ENCODE assay signal across 25 mouse cellular contexts in genomic region chr12:83517580-83517979, GRCm38 (mm10). TPM values are rescaled to one million over a fixed set of nuclear protein-coding genes. Genes with fewer than 3 reads are reported as not detected.
A peak's percentile ranks its signal among the peaks of the same experiment; 100 is the strongest.
DNase-seq lines count a peak whose midpoint lies in the region; ATAC-seq and TF ChIP-seq lines count a peak whose summit lies in the region.
"Had no signal": no experiment of that assay in that cellular context is flagged by ENCODE, and none has a peak within 500 bp of the region (broad histone marks: within the 10 kb centered on the region; RNA-seq: fewer than 3 reads in every experiment).

No protein-coding gene starts in this region.

- no peak overlapping the region for H3K4me3 ChIP-seq in liver, embryonic 14.5 days (ENCODE audit: insufficient read depth in 1 of 2, low read depth in 2 of 2, low read length in 2 of 2)
- no peak overlapping the region for H3K4me3 ChIP-seq in MEL (ENCODE audit: control insufficient read depth in 1 of 2, insufficient read depth in 1 of 2, low read depth in 2 of 2, low read length in 2 of 2)
- H3K4me3 ChIP-seq in kidney, embryonic 14.5 days (ENCODE audit: low read length): no peak overlapping the region
- H3K4me3 ChIP-seq: embryonic facial prominence, embryonic 10.5 days; embryonic facial prominence, embryonic 13.5 days; erythroblast, embryonic 14.5 days; forebrain, embryonic 12.5 days; forebrain, embryonic 15.5 days; hindbrain, embryonic 12.5 days; hindbrain, embryonic 15.5 days had no signal

- DNase-seq in liver, embryonic 14.5 days (ENCODE audit: low read depth in 3 of 3, low spot score in 3 of 3): peak in 2 of 3 experiments; percentile 38 to 41
- no peak for DNase-seq in liver
- DNase-seq in MEL (ENCODE audit: low read depth, low spot score): peak; percentile 67
- no peak for DNase-seq in thymus, adult 18-20 months
- DNase-seq in heart, adult 18-20 months: no peak
- DNase-seq: adrenal gland, adult 2 months; adrenal gland, postnatal 14 days; B cell, adult 2 months; cerebellum, adult 11-12 months; cerebellum, adult 8-10 months; cerebellum, postnatal 10 days; cerebellum, postnatal 36 days; embryo, embryonic 11 days; gastrocnemius, postnatal 25 days had no signal

- TF ChIP-seq CTCF in liver, embryonic 14.5 days (IDR thresholded peaks at IDR 0.05; ENCODE audit: low read depth): no peak
- no peak for TF ChIP-seq CTCF in MEL (IDR thresholded peaks at IDR 0.05 in 2 of 3, conservative IDR thresholded peaks at IDR 0.05 in 1 of 3; ENCODE audit: control insufficient read depth in 1 of 3, insufficient read depth in 1 of 3, low read depth in 2 of 3, low read length in 3 of 3, poor library complexity in 1 of 3, severe bottlenecking in 1 of 3)

- peak; percentile 76 for TF ChIP-seq EP300 in liver, embryonic 14.5 days (IDR thresholded peaks at IDR 0.05; ENCODE audit: low read depth)
- peak; percentile 87 to 90 for TF ChIP-seq EP300 in MEL (IDR thresholded peaks at IDR 0.05; ENCODE audit: low read depth in 1 of 2, low read length in 2 of 2)

- no peak for TF ChIP-seq RAD21 in MEL (IDR thresholded peaks at IDR 0.05; ENCODE audit: low read depth, low read length)

- no peak overlapping the region for H3K4me2 ChIP-seq in liver, embryonic 14.5 days (ENCODE audit: low read depth)
- no peak overlapping the region for H3K4me2 ChIP-seq in kidney, embryonic 14.5 days (replicated peaks; ENCODE audit: low read depth, low read length)
- H3K4me2 ChIP-seq: embryonic facial prominence, embryonic 13.5 days; forebrain, embryonic 12.5 days; forebrain, embryonic 15.5 days; heart, embryonic 11.5 days; hindbrain, embryonic 12.5 days; hindbrain, embryonic 15.5 days had no signal

- H3K36me3 ChIP-seq in liver, embryonic 14.5 days (replicated peaks; ENCODE audit: control insufficient read depth, insufficient read depth, low read depth): no peaks in the 10 kb centered on the region
- peaks cover 0 to 28% of the 10 kb centered on the region in 2 experiments; a peak in 2 of 4 replicates for H3K36me3 ChIP-seq in MEL (ENCODE audit: control insufficient read depth in 1 of 2, insufficient read depth in 2 of 2, low read length in 2 of 2)
- H3K36me3 ChIP-seq in kidney, embryonic 14.5 days (ENCODE audit: control insufficient read depth, insufficient read depth, low read length): no peaks in the 10 kb centered on the region
- H3K36me3 ChIP-seq: embryonic facial prominence, embryonic 10.5 days; embryonic facial prominence, embryonic 13.5 days; forebrain, embryonic 12.5 days; forebrain, embryonic 15.5 days; hindbrain, embryonic 12.5 days; hindbrain, embryonic 15.5 days had no signal

- peaks cover 10 to 31% of the 10 kb centered on the region in 2 experiments; a peak in 3 of 4 replicates for H3K4me1 ChIP-seq in liver, embryonic 14.5 days (replicated peaks; ENCODE audit: control insufficient read depth in 2 of 2, insufficient read depth in 2 of 2, low read length in 1 of 2)
- H3K4me1 ChIP-seq in MEL (ENCODE audit: control insufficient read depth in 1 of 2, insufficient read depth in 2 of 2, low read length in 2 of 2): peaks cover 23 to 24% of the 10 kb centered on the region in 2 experiments
- H3K4me1 ChIP-seq in kidney, embryonic 14.5 days (ENCODE audit: control insufficient read depth, insufficient read depth, low read length): peaks cover 8% of the 10 kb centered on the region; the same call in 1 of the 2 replicates

- no peak overlapping the region for H3K27ac ChIP-seq in liver, embryonic 14.5 days
- H3K27ac ChIP-seq in MEL (ENCODE audit: control insufficient read depth, low read depth, low read length): peak overlapping the region; percentile 31; the same call in 1 of the 2 replicates
- H3K27ac ChIP-seq in kidney, embryonic 14.5 days (ENCODE audit: low read depth, low read length): no peak overlapping the region
- H3K27ac ChIP-seq: embryonic facial prominence, embryonic 10.5 days; embryonic facial prominence, embryonic 13.5 days; forebrain, embryonic 12.5 days; forebrain, embryonic 15.5 days; hindbrain, embryonic 12.5 days; hindbrain, embryonic 15.5 days had no signal

- peak; percentile 10; the same call in 1 of the 2 replicates for ATAC-seq in liver, embryonic 14.5 days (ENCODE audit: insufficient read depth)
- ATAC-seq in megakaryocyte progenitor cell, adult 5-6 weeks (replicated peaks; ENCODE audit: poor library complexity): peak; percentile 38
- ATAC-seq in kidney, embryonic 14.5 days (ENCODE audit: low FRiP score, low TSS enrichment): no peak
- ATAC-seq: forebrain, embryonic 15.5 days had no signal

- H3K9me3 ChIP-seq in liver, embryonic 14.5 days (ENCODE audit: control insufficient read depth, low read length): no peaks in the 10 kb centered on the region
- H3K9me3 ChIP-seq in MEL (replicated peaks; ENCODE audit: insufficient read depth, low read length): no peaks in the 10 kb centered on the region
- H3K9me3 ChIP-seq in kidney, embryonic 14.5 days (ENCODE audit: control insufficient read depth, low read length): no peaks in the 10 kb centered on the region
- H3K9me3 ChIP-seq: embryonic facial prominence, embryonic 10.5 days; embryonic facial prominence, embryonic 13.5 days; forebrain, embryonic 12.5 days; forebrain, embryonic 15.5 days; hindbrain, embryonic 12.5 days; hindbrain, embryonic 15.5 days had no signal

- no peaks in the 10 kb centered on the region; the same call in 1 of the 2 replicates for H3K27me3 ChIP-seq in liver, embryonic 14.5 days (ENCODE audit: control insufficient read depth, insufficient read depth, low read length)
- H3K27me3 ChIP-seq in MEL (ENCODE audit: control insufficient read depth in 1 of 2, insufficient read depth in 2 of 2, low read length in 2 of 2): no peaks in the 10 kb centered on the region
- H3K27me3 ChIP-seq in kidney, embryonic 14.5 days (ENCODE audit: control insufficient read depth, insufficient read depth, low read length): no peaks in the 10 kb centered on the region
- H3K27me3 ChIP-seq: CH12.LX; embryonic facial prominence, embryonic 13.5 days; forebrain, embryonic 12.5 days; forebrain, embryonic 15.5 days; hindbrain, embryonic 12.5 days; hindbrain, embryonic 15.5 days had no signal

- WGBS in liver, embryonic 14.5 days (ENCODE audit: insufficient replicate concordance): 18% methylated on average over 3 of the region's 3 CpGs
- WGBS in kidney, embryonic 14.5 days: 73% methylated on average over 3 of the region's 3 CpGs

- H3K79me2 ChIP-seq in MEL (ENCODE audit: control insufficient read depth, insufficient read depth, low read length, poor library complexity): peaks cover 1% of the 10 kb centered on the region

- no peak for TF ChIP-seq POLR2A in MEL (IDR thresholded peaks at IDR 0.05; ENCODE audit: control insufficient read depth in 1 of 2, insufficient read depth in 1 of 2, low read depth in 1 of 2, low read length in 2 of 2, poor library complexity in 1 of 2)

- H3K9ac ChIP-seq in liver, embryonic 14.5 days (replicated peaks): no peak overlapping the region
- no peak overlapping the region for H3K9ac ChIP-seq in MEL (ENCODE audit: control insufficient read depth, low read depth, low read length, poor library complexity, severe bottlenecking)
- no peak overlapping the region for H3K9ac ChIP-seq in kidney, embryonic 14.5 days (ENCODE audit: low read depth, low read length)
- H3K9ac ChIP-seq: embryonic facial prominence, embryonic 13.5 days; forebrain, embryonic 12.5 days; forebrain, embryonic 15.5 days; hindbrain, embryonic 12.5 days; hindbrain, embryonic 15.5 days had no signal

TF ChIP-seq in MEL, 35 proteins besides CTCF, POLR2A, EP300 and RAD21:
- TF ChIP-seq TAL1 (IDR thresholded peaks at IDR 0.05; ENCODE audit: low read length) (peak; percentile 80), TCF12 (IDR thresholded peaks at IDR 0.05; ENCODE audit: low read depth, low read length) (peak; percentile 73), SIN3A (IDR thresholded peaks at IDR 0.05; ENCODE audit: low read length) (no peak), MYB (IDR thresholded peaks at IDR 0.05; ENCODE audit: low read depth, low read length) (peak; percentile 74), GATA1 (IDR thresholded peaks at IDR 0.05; ENCODE audit: low read depth, low read length) (peak; percentile 90)

RNA-seq across cellular contexts. Expression of gene Dcaf4, which starts 2.7 kb away (rescaled TPM):
- 9.4 and 9.5 TPM in 2 replicates for polyA plus RNA-seq in liver, embryonic 14.5 days (2012; rRNA removed)
- polyA plus RNA-seq in liver, embryonic 14.5 days (2014; fragmentation: Nextera tagmentation; extraction: Ambion mirVana): 9.8 and 12.6 TPM in 2 replicates
- 25.5 and 25.7 TPM in 2 replicates for total RNA-seq in MEL (2012; rRNA removed)
- polyA plus RNA-seq in MEL (2012; ENCODE audit: insufficient read depth in 1 of 2, insufficient read length in 2 of 2, low read depth in 1 of 2, low replicate concordance in 2 of 2, missing spikeins in 1 of 2): 10 to 100 TPM in 1 of 2 experiments, not detected in 1; 35.9 TPM
- 7.3 and 13.2 TPM in 2 replicates for total RNA-seq in megakaryocyte progenitor cell, adult 5-6 weeks (2015)
- total RNA-seq in megakaryocyte progenitor cell, adult 5-6 weeks (2017): 11.1 and 12.4 TPM in 2 replicates
- 27.4 and 28.1 TPM in 2 replicates for polyA plus RNA-seq in kidney, embryonic 14.5 days (2014; fragmentation: Nextera tagmentation; extraction: Ambion mirVana)
- total RNA-seq in heart, adult 18-20 months (2021): 10 to 100 TPM; 12.6 to 12.7 TPM

RNA-seq across cellular contexts. Expression of gene Dpf3, which starts 30.1 kb away (rescaled TPM):
- polyA plus RNA-seq in liver, embryonic 14.5 days (2012; rRNA removed): 2.2 and 3.7 TPM in 2 replicates
- 4.1 and 4.8 TPM in 2 replicates for polyA plus RNA-seq in liver, embryonic 14.5 days (2014; fragmentation: Nextera tagmentation; extraction: Ambion mirVana)
- total RNA-seq in MEL (2012; rRNA removed): 3.2 and 4.2 TPM in 2 replicates
- polyA plus RNA-seq in MEL (2012; ENCODE audit: insufficient read depth in 1 of 2, insufficient read length in 2 of 2, low read depth in 1 of 2, low replicate concordance in 2 of 2, missing spikeins in 1 of 2): 1 to 10 TPM in 1 of 2 experiments, not detected in 1; 6.8 TPM
- total RNA-seq in megakaryocyte progenitor cell, adult 5-6 weeks (2015): 2.8 TPM in 1 of 2 replicates, not detected in the other
- total RNA-seq in megakaryocyte progenitor cell, adult 5-6 weeks (2017): 2.1 TPM in 2 replicates
- 14.5 and 15.5 TPM in 2 replicates for polyA plus RNA-seq in kidney, embryonic 14.5 days (2014; fragmentation: Nextera tagmentation; extraction: Ambion mirVana)
- total RNA-seq in heart, adult 18-20 months (2021): 10 to 100 TPM; 16.2 to 20.3 TPM

Comparison
In these comparisons a context has a peak if more than half of its experiments do, and no peak if none do; other contexts are left out.
1. DNase-seq: peak in liver, embryonic 14.5 days (2 of 3) and MEL (single experiment); none in liver (single experiment), thymus, adult 18-20 months (0 of 2) and heart, adult 18-20 months (0 of 2).